Mouse (Mus musculus) hindbrain, embryonic 16.5 days (tissue): ENCODE results near the gene 1700025G04Rik. TPM values are rescaled to one million over a fixed set of nuclear protein-coding genes. Genes with fewer than 3 reads are reported as not detected.

ENCODE experiments used
- ATAC-seq: fragments of 200-750 bp; cut with Nextera tagmentation; 2 replicates; pipeline ENCODE4 v1.8.0; 2017; ENCODE audit warnings: moderate TSS enrichment, moderate library complexity
- H3K27ac ChIP-seq: fragments of 300-500 bp; sonication (generic); 2 replicates; pipeline ENCODE4 v1.5.1; 2014; ENCODE audit warnings: low read depth, mild to moderate bottlenecking, control low read depth, low read length, moderate library complexity
- H3K27me3 ChIP-seq: fragments of 300-500 bp; sonication (generic); replicated peaks from 2 replicates; pipeline ENCODE4 v1.6.1; 2014; ENCODE audit warnings: low read length; ENCODE audit not compliant: control insufficient read depth, insufficient read depth
- H3K36me3 ChIP-seq: fragments of 300-500 bp; sonication (generic); 2 replicates; pipeline ENCODE4 v1.6.1; 2014; ENCODE audit warnings: mild to moderate bottlenecking, low read length, moderate library complexity, mixed read lengths; ENCODE audit not compliant: control insufficient read depth, insufficient read depth
- H3K4me1 ChIP-seq: fragments of 300-500 bp; sonication (generic); 2 replicates; pipeline ENCODE4 v1.6.1; 2014; ENCODE audit warnings: low read depth, low read length; ENCODE audit not compliant: control insufficient read depth, insufficient read depth
- H3K4me2 ChIP-seq: fragments of 300-500 bp; sonication (generic); 2 replicates; pipeline ENCODE4 v1.6.1; 2014; ENCODE audit warnings: mild to moderate bottlenecking, low read length, control low read depth, moderate library complexity
- H3K4me3 ChIP-seq: fragments of 300-500 bp; sonication (generic); 2 replicates; pipeline ENCODE4 v1.5.1; 2014; ENCODE audit warnings: mild to moderate bottlenecking, low read length, control low read depth, moderate library complexity
- H3K9ac ChIP-seq: fragments of 300-500 bp; sonication (generic); 2 replicates; pipeline ENCODE4 v1.6.1; 2014; ENCODE audit warnings: low read depth, mild to moderate bottlenecking, control low read depth, low read length, moderate library complexity
- H3K9me3 ChIP-seq: fragments of 300-500 bp; sonication (generic); 2 replicates; pipeline ENCODE4 v1.6.1; 2014; ENCODE audit warnings: mild to moderate bottlenecking, low read length, moderate library complexity; ENCODE audit not compliant: control insufficient read depth
- WGBS: fragments of 180-500 bp; shearing (Covaris S2); extraction: QIAGEN DNeasy Blood & Tissue Kit; methylation state at CpG from one replicate; pipeline ENCODE4 v1.1.7; 2014; 5-methylcytosine and 5-hydroxymethylcytosine counted together
- polyA plus RNA-seq: library from polyadenylated mRNA; unstranded; fragments of >200 nt; fragmentation: Nextera tagmentation; extraction: Ambion mirVana; gene quantifications from 2 replicates; pipeline ENCODE4 v1.2.1, GENCODE M21; 2015

Gene 1700025G04Rik
- polyA plus RNA-seq, 1 experiment from 2014 or later, result 24.9 TPM

- Histone ChIP-seq H3K4me3 (no peak overlapping the region), H3K9me3 (no peaks in the 10 kb centered on the region), H3K4me1 (peaks cover 2% of the 10 kb centered on the region), H3K27ac (no peak overlapping the region), H3K36me3 (no peaks in the 10 kb centered on the region), H3K4me2 (no peak overlapping the region), H3K9ac (no peak overlapping the region), H3K27me3 (no peaks in the 10 kb centered on the region)
- WGBS, result 81% methylated on average over 3 of the region's 3 CpGs
- no peak for ATAC-seq
These were observed 131.5 kb downstream of the 1700025G04Rik start for GRCm38 (mm10) chr1:151958442-151958841.

- no peaks in the 10 kb centered on the region for H3K36me3 ChIP-seq
- WGBS, result 22% methylated on average over 7 of the region's 7 CpGs
- H3K4me2 ChIP-seq, result no peak overlapping the region
- no peaks in the 10 kb centered on the region for H3K27me3 ChIP-seq
- no peak overlapping the region for H3K9ac ChIP-seq
- no peak overlapping the region for H3K27ac ChIP-seq
- H3K4me1 ChIP-seq, result peaks cover 10% of the 10 kb centered on the region
- H3K4me3 ChIP-seq, result no peak overlapping the region
- no peaks in the 10 kb centered on the region for H3K9me3 ChIP-seq
- ATAC-seq, result no peak
These were observed 132.3 kb downstream of the 1700025G04Rik start for GRCm38 (mm10) chr1:151957669-151958068.

- no peak overlapping the region for H3K9ac ChIP-seq
- peaks cover 10% of the 10 kb centered on the region for H3K4me1 ChIP-seq
- H3K4me3 ChIP-seq, result no peak overlapping the region
- no peaks in the 10 kb centered on the region for H3K27me3 ChIP-seq
- no peaks in the 10 kb centered on the region for H3K36me3 ChIP-seq
- 67% methylated on average over 5 of the region's 5 CpGs for WGBS
- H3K4me2 ChIP-seq, result no peak overlapping the region
- ATAC-seq, result no peak
- no peaks in the 10 kb centered on the region for H3K9me3 ChIP-seq
- no peak overlapping the region for H3K27ac ChIP-seq
These were observed 134.1 kb downstream of the 1700025G04Rik start for GRCm38 (mm10) chr1:151955866-151956265.

- no peaks in the 10 kb centered on the region for H3K9me3 ChIP-seq
- H3K27ac ChIP-seq, result no peak overlapping the region
- WGBS, result 23% methylated on average over 7 of the region's 7 CpGs
- H3K4me2 ChIP-seq, result no peak overlapping the region
- no peaks in the 10 kb centered on the region for H3K27me3 ChIP-seq
- peak; percentile 63 for ATAC-seq
- H3K4me3 ChIP-seq, result no peak overlapping the region
- H3K4me1 ChIP-seq, result peaks cover 10% of the 10 kb centered on the region
- H3K36me3 ChIP-seq, result no peaks in the 10 kb centered on the region
- no peak overlapping the region for H3K9ac ChIP-seq
These were observed 136.4 kb downstream of the 1700025G04Rik start for GRCm38 (mm10) chr1:151953563-151953962.

GRCm38 (mm10) chr1:151948065-151948464, 141.9 kb downstream of the 1700025G04Rik start:
- Histone ChIP-seq H3K9ac (no peak overlapping the region), H3K27ac (no peak overlapping the region)
- 70% methylated on average over 3 of the region's 3 CpGs for WGBS

GRCm38 (mm10) chr1:151947571-151947970, 142.4 kb downstream of the 1700025G04Rik start:
- no peak overlapping the region for H3K9ac ChIP-seq
- H3K4me2 ChIP-seq, result peak overlapping the region; percentile 20; the same call in 1 of the 2 replicates
- H3K9me3 ChIP-seq, result no peaks in the 10 kb centered on the region
- H3K27ac ChIP-seq, result no peak overlapping the region
- no peak for ATAC-seq
- no peaks in the 10 kb centered on the region for H3K27me3 ChIP-seq
- no peaks in the 10 kb centered on the region for H3K36me3 ChIP-seq
- H3K4me3 ChIP-seq, result no peak overlapping the region
- H3K4me1 ChIP-seq, result peaks cover 27% of the 10 kb centered on the region
- 44% methylated on average over 4 of the region's 4 CpGs for WGBS

More at GRCm38 (mm10) chr1:151948065-151948464, 141.9 kb downstream of the 1700025G04Rik start:
- Histone ChIP-seq H3K4me1 (peaks cover 31% of the 10 kb centered on the region), H3K36me3 (no peaks in the 10 kb centered on the region), H3K4me2 (no peak overlapping the region), H3K4me3 (no peak overlapping the region), H3K9me3 (no peaks in the 10 kb centered on the region), H3K27me3 (no peaks in the 10 kb centered on the region)
- no peak for ATAC-seq

GRCm38 (mm10) chr1:151944457-151945223, 145.3 kb downstream of the 1700025G04Rik start:
- H3K36me3 ChIP-seq, result no peaks in the 10 kb centered on the region
- no peak overlapping the region for H3K4me3 ChIP-seq
- peak overlapping the region; percentile 3; the same call in 1 of the 2 replicates for H3K27ac ChIP-seq
- H3K9ac ChIP-seq, result no peak overlapping the region
- ATAC-seq, result peak; percentile 61
- no peak overlapping the region for H3K4me2 ChIP-seq
- no peaks in the 10 kb centered on the region for H3K27me3 ChIP-seq
- H3K4me1 ChIP-seq, result peaks cover 27% of the 10 kb centered on the region
- WGBS, result 14% methylated on average over 10 of the region's 10 CpGs
- H3K9me3 ChIP-seq, result no peaks in the 10 kb centered on the region

GRCm38 (mm10) chr1:151943681-151944237, 146.2 kb downstream of the 1700025G04Rik start:
- H3K4me2 ChIP-seq, result no peak overlapping the region
- no peak overlapping the region for H3K9ac ChIP-seq
- H3K27me3 ChIP-seq, result no peaks in the 10 kb centered on the region
- ATAC-seq, result no peak
- H3K9me3 ChIP-seq, result no peaks in the 10 kb centered on the region
- WGBS, result 23% methylated on average over 8 of the region's 8 CpGs
- no peak overlapping the region for H3K27ac ChIP-seq
- H3K36me3 ChIP-seq, result no peaks in the 10 kb centered on the region
- no peak overlapping the region for H3K4me3 ChIP-seq
- H3K4me1 ChIP-seq, result peaks cover 27% of the 10 kb centered on the region

- no peaks in the 10 kb centered on the region for H3K9me3 ChIP-seq
- no peak overlapping the region for H3K27ac ChIP-seq
- H3K4me3 ChIP-seq, result no peak overlapping the region
- H3K36me3 ChIP-seq, result no peaks in the 10 kb centered on the region
- H3K4me2 ChIP-seq, result no peak overlapping the region
- WGBS, result 38% methylated on average over 11 of the region's 11 CpGs
- no peaks in the 10 kb centered on the region for H3K27me3 ChIP-seq
- no peak overlapping the region for H3K9ac ChIP-seq
- H3K4me1 ChIP-seq, result peaks cover 27% of the 10 kb centered on the region
- ATAC-seq, result no peak; the same call in 1 of the 2 replicates
These were observed 146.8 kb downstream of the 1700025G04Rik start for GRCm38 (mm10) chr1:151942972-151943654.
